Mouse (Mus musculus): ENCODE measurements at regions not wholly inside any gene's neighbourhood (a gene's known extent, or its start where the extent isn't known, plus 50 kb on each side); places are given as distances from the start of the nearest gene placed in this dataset.

- DNase-seq = no peak
These were observed 1409.3 kb upstream of the A1bg start for GRCm38 (mm10) chr15:62332129-62332528.

DNA sequence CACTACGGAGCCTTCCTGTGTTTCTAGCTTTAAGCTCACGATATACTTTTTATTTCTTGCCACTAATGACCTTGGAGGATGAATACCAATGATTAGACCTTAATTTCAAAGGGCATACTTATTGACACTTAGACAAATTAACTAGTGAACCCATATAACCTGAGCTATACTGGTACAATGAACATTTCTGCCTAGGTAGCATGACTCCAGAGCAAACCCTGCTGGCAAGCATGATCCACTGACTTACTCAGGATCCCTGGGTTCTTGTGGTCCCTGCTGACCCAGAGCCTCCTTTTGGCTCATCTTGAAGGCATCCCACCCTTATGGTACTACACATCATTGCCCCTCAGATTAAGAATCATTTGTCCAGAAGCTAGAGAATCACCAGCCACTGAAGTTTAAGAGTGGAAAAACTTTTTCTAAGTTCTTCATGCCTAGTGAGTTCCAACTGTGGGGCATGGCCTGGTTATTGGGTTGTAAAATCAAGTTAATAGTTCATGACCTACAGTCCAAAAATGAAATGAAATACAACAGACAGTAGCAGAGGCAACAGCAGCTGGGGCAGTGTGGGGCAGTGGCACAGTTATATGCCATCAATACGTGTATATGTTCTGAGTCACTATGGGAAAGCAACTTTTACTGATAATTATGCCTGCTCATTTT lies 1408.5 kb upstream of the A1bg start:
- DNase-seq = no peak

- no peak for DNase-seq
These were observed 1406.1 kb upstream of the A1bg start for GRCm38 (mm10) chr15:62328920-62329319.

GRCm38 (mm10) chr15:62328305-62328881 lies 1405.6 kb upstream of the A1bg start:
- DNase-seq = peak; percentile 69

DNA sequence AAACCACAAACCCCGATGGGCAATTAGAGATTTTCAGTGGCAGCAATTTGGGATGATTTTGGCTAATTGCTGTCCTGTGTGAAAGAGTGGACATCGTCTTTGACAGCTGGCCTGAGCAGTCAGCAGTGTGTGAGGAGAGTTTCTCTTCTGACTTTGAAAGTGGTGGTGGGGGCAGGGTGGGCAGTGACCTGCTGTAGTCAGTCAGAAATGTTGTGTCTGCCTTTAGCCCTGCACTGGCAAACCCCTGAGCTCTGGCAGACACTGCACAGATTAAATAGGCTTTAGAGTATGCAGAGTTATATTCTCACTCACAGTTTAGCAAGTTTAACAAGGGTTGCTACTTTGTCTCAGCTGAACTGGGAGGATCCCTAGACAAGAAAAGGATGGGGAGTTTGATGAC lies 1404.7 kb upstream of the A1bg start:
- no peak for DNase-seq

- no peak for DNase-seq
These were observed 1403.7 kb upstream of the A1bg start for GRCm38 (mm10) chr15:62326524-62326923.

DNA sequence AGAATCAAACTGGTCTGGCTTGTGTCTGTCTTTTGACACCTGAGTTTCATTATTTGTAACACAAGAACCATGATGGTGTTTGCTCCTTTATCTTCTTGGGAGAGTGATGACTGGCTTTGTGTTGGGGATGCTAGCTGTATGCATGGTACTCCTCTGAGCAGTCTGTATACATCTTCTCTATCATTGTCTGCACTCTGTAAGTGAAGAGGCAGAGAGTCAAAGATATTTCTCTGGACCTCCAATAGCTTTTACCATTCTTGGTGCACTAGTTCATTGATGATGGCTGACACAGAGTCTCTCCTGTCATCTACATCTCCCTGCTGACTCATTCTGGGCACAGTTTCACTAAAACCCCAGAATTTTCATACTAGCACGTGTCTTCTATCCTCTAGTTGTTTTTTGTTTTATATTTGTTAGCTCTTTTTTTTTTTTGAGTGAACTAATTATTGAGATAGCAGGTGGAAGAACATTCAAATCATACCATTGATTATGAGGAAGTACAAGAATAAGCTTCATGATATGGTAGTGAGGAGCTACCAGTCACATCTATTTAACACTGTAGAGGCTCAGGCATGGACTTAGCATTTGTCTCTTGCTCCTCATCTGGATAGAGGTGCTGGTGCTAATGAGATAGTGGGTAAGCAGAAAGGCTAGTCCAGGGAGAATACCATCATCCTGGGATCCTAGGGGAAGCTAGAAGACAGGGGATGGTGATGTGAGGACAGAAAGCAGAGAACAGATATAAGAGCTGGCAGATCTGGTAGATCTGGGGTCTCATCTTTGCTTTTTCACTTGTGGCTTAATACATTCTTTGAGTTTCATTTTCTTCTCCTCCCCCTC lies 1402.9 kb upstream of the A1bg start:
- DNase-seq = no peak

DNA sequence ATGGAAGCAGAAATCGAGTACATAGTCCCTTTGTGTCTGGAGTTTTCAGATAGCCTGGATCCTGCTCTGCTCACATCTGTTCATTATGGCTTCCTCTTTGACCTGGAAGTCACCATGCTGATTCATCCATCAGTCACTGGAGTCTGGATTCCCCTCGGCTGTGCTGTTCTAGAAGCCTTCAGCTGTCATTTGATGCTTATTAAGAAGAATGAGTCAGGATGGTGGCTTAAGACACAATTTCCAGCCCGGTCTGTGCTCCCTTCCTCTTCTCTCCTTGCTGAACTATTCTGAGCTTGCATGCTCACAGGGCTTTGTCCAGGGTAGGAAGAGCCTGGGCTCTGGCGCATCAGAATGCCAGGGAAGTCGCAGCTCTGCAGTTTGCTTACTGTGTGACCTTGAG lies 1398.2 kb upstream of the A1bg start:
- DNase-seq = no peak

GRCm38 (mm10) chr15:62314449-62314848 lies 1391.6 kb upstream of the A1bg start:
- DNase-seq = no peak

DNA sequence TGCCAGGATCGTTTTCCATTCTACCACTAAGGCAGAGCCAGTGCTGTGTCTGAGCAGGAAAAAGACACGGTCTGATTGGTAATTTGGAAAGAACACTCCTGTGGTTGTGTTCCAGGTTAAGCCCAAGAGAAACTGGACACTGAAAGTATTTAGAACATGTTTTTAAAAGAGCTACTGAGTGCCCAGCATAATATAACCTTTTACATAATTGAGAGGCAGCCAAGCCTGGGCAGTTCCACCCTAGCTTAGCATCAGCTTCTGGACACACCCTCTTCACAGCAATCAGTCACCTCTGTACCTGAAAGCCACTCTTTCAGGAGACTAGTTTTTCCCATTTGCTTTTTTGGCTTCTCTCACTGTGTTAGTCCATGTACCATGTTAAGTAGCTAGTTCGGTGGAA lies 1379.4 kb upstream of the A1bg start:
- DNase-seq = peak; percentile 29

- DNase-seq = no peak
These were observed 1378.8 kb upstream of the A1bg start for GRCm38 (mm10) chr15:62301567-62301966.

DNA sequence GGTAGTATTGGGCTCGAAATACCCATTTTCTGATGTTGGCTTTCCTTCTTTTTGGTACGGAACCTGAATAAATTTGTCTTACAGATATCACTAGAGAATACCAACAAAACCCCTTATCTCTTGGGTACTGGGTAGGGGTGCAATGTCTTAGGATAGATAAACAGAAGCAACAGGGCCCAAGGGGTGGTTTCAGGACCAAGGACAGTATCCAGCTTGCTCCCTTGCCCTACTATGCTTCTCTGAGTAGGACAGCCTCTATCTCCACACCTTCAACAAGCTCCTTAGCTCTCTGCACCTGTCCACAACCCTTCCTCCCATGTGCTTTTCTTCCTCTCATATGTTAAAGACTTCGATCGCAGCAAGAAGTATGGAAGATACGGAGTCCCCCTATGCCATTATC lies 1374.3 kb upstream of the A1bg start:
- DNase-seq = no peak

- DNase-seq = peak; percentile 85
These were observed 1372.6 kb upstream of the A1bg start for GRCm38 (mm10) chr15:62295233-62295927.

GRCm38 (mm10) chr15:62294786-62295185 lies 1372.0 kb upstream of the A1bg start:
- DNase-seq = no peak

GRCm38 (mm10) chr15:62292876-62293275 lies 1370.1 kb upstream of the A1bg start:
- no peak for DNase-seq

DNA sequence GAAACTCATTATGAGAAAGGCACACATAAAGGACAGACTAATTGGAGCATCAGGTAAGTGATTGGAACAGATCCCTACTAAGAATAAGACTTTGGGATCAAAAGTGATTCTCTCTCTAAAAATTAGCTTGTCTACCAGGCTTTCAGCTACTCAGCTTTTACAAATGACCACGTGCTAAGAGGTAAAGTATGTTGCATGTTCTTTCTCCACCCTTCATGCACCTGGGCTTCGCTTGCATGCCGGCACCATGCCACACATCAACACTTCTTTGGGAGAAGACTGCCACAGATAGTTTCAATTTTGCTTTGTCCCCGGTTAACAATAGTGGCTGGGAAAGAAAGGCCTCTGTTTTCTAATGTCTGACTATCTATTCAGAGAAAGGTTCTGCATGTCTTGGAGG lies 1367.9 kb upstream of the A1bg start:
- no peak for DNase-seq

- peak; percentile 36 for DNase-seq
These were observed 1364.1 kb upstream of the A1bg start for GRCm38 (mm10) chr15:62286666-62287655.

DNA sequence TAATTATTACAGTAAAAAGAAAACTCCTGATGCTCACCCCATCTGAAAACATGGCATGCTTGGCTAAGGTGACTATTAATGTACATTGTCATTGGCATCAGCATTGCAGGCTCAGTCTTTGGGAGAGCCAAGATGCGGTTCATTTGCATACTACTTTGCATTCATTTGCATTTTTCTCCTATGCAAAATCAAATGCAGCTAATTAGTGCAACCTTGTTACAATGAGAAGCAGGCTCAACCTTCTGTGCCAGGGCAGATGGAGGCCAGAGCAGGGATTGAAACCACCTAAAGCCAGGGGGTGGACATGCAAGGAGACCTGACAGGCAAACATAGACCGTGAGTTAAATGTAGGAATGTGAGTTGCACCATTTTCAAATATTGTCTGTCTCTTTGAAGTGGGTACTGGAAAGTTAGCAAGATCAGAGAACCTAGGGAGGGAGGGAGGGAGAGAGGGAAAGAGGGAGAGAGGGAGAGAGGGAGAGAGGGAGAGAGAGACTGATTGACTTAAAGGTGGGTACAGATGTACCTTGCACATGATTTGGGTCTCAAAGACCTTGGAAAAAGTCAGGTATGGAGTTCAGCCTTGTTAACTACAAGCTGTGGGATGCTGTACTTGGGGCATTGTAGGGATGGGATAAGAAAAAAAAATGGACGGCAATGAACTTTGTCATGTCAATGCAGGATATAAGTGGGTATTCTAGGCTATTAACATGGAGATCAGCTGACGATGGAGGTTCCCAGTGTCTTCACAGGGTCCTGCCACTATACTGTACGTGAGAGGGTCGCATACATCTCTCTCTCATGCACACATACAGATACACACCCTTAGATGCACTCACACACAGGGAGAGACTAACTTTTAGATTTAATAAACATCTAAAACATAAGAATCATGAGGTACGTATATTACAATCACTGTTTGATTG lies 1362.1 kb upstream of the A1bg start:
- DNase-seq = no peak

- no peak for DNase-seq
These were observed 1361.0 kb upstream of the A1bg start for GRCm38 (mm10) chr15:62283661-62284429.

GRCm38 (mm10) chr15:62282646-62283045 lies 1359.8 kb upstream of the A1bg start:
- no peak for DNase-seq
